Mouse (Mus musculus) c-Kit-negative CD71-positive TER-119-positive erythroid progenitor cells, embryonic 14.5 days (primary cell): ENCODE measurements around the gene Krt32.

ENCODE experiments used
- DNase-seq: peaks from one replicate; pipeline ENCODE4 v3.0.0-alpha.2; 2013; ENCODE audit warnings: low read depth, low spot score

Gene Krt32

GRCm38 (mm10) chr11:100087861-100088260 is at the start of gene Krt32:
Gene Krt32, minus strand, starts transcription at chr11:100088226.
- no peak for DNase-seq

DNA sequence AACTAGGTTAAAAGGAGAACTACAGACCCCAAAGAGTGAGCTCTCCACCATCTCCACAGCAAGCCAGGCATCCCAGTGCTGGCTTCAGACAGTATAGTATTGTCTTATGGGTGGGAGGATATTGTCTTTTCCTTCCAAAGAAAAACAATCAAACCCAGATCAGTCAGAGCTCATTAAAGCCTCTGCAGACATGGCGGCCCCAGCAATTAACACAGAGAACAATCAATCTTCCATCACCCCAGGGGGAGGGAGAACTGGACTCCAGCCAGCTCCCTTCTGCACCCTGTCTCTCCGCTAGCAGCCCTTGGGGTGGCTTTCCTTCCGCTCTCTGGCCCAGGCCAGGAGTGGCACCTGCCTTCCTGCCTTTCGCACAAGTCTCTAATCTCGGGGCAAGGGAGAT is 49.7 kb upstream of the Krt32 start:
- DNase-seq, result no peak

DNA sequence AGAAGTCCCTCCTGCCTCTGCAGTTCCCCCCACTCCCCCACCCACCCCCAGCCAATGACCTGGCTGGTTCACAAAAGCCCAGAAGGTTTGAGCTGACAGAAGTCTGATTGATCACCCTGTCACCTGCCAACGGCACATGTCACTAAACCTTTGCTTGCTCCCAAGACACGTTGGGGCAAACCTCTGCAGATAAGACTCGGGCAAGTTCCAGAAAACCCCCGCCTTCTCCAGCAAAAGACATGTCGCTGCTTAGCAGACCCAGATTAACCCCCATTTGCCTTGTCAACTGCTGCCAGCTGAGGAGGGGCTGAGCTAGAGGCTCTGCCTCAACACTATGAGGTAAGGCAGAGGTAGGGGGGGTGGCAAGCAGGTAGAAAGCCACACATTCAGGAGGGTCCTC is 48.5 kb upstream of the Krt32 start:
- no peak for DNase-seq

- no peak for DNase-seq
These were observed 47.7 kb upstream of the Krt32 start, which contains the start of gene Krt15 for GRCm38 (mm10) chr11:100135731-100136130. Gene Krt15, minus strand, starts transcription at chr11:100135928.

DNA sequence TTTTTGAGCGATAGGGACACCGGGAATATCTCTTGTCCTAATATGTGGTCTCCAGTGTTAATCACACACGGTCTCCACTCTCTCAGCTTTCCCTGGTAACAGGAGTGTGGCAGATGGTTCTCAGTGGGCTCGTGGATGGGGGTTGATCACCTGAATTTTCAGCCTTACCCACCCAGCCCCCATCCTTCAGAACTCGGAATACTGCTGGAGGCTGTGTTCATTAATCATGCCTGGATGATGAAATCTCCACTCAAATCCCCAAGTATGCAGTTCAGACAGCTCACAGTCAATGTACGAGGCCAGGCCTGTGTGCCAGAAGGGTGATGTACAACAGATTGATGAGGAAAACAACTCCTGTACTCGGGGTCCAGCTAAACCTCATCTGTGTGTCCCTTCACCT is 36.9 kb upstream of the Krt32 start:
- no peak for DNase-seq

DNA sequence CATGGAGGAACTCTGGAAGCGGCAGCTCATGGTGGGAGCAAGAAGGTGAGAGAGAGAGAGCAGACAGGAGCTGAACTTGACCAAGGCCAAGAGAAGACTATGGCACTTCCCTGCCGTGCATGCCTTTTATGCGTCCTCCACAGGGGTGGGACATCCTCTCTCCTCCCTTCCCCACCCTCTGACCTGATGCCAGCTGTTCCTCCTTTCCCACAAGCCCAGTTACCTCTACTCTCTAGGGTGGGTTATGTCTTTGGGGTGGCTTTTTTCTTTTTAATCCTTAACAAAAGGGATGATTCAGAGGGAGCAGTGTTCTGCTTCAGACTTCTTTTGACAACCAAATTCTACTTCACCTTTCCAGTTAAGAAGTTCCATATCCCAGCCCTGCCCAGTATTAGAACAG is 33.4 kb upstream of the Krt32 start, which contains the start of gene Krt13:
Gene Krt13 (minus strand): TSS at position 101 of the 400 bp plus-strand sequence.
- no peak for DNase-seq

GRCm38 (mm10) chr11:100120331-100120730 is 32.3 kb upstream of the Krt32 start:
- DNase-seq, result no peak

DNA sequence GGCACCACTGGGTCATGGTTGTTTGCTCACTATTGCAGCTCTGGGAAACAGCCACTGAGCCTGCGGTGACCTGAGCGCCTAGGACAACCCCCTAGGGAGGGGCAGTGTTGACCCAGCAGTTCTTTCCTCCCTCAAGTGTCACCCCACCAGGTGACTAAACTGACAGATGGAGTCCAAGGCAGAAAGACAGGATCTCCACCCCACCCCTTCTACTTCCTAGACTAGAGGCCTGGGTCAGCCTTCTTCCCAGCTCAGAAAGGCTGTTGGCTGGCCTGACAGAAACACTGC is 25.7 kb upstream of the Krt32 start:
- DNase-seq, result no peak

- no peak for DNase-seq
These were observed 25.1 kb upstream of the Krt32 start for GRCm38 (mm10) chr11:100112935-100113741.

- DNase-seq, result no peak
These were observed 17.6 kb upstream of the Krt32 start, which contains the start of gene Krt36 for GRCm38 (mm10) chr11:100105576-100106122. Gene Krt36, minus strand, starts transcription at chr11:100105626.

GRCm38 (mm10) chr11:100102693-100103429 is 14.8 kb upstream of the Krt32 start:
- DNase-seq, result no peak

- DNase-seq, result no peak
These were observed 12.4 kb upstream of the Krt32 start for GRCm38 (mm10) chr11:100100391-100100790.

DNA sequence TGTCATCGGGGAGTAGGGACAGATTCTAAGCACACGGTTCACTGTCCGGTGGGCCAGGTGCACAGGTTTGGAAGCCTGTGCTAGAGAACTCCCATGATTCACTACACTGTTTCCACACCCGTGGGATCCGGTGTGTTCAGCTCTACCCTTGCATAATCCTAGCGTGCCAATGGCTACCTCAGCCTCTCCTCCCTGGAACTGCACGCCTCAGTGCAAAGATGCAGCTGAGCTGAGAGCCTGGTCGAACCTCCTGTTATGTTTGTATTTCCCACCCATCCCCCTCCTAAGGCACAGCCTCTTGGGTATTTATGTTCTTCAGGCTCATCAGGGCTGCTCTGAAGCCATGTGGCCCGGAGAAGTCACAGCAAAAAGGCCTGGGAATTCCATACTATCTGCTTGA is 9.8 kb upstream of the Krt32 start:
- DNase-seq, result no peak

DNA sequence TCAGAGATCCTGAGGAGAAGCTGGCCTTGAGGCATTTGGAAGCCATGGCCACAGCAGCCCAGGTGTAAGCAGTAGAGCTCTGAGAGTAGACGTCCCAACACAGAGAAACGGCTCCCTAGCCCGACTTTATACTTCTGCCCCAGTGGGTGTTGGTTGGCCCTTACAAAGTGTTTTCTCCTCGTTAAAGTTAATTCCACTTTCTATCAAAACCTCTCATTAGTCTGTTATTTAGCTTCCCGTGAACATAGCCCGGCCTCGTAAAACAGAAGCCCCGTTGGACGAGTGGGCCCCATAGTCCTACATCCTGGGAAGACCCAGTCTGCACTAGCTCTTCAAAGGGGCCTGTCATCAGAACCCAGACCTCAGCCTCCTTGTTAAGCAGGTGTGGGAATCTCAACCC is 8.1 kb upstream of the Krt32 start, which contains the start of gene Krt35:
Gene Krt35 (minus strand): TSS at position 101 of the 400 bp plus-strand sequence.
- no peak for DNase-seq

- no peak for DNase-seq
These were observed 476 bp upstream of the Krt32 start for GRCm38 (mm10) chr11:100088378-100089025.

GRCm38 (mm10) chr11:100073873-100074272 is 14.2 kb downstream of the Krt32 start:
- no peak for DNase-seq

- DNase-seq, result no peak
These were observed 20.6 kb downstream of the Krt32 start for GRCm38 (mm10) chr11:100067293-100068036.

- DNase-seq, result no peak
These were observed 21.6 kb downstream of the Krt32 start for GRCm38 (mm10) chr11:100066236-100067010.

- no peak for DNase-seq
These were observed 29.2 kb downstream of the Krt32 start for GRCm38 (mm10) chr11:100058875-100059274.
